Mouse (Mus musculus) brain, embryonic 14.5 days (tissue): ENCODE measurements around the gene Gtpbp3.

Experiments used
- CTCF ChIP-seq: fragments of 200-500 bp; IDR thresholded peaks from 2 replicates; pipeline ENCODE4 v1.5.1; 2012; ENCODE audit warnings: inconsistent platforms, mild to moderate bottlenecking, moderate library complexity, borderline replicate concordance; ENCODE audit not compliant: insufficient read depth, insufficient read length; ENCODE audit errors: extremely low read depth
- POLR2A ChIP-seq: fragments of 200-500 bp; IDR thresholded peaks from 2 replicates; pipeline ENCODE4 v1.6.1; 2012; ENCODE audit warnings: mild to moderate bottlenecking, inconsistent platforms, borderline replicate concordance; ENCODE audit not compliant: poor library complexity, insufficient read depth, insufficient read length, severe bottlenecking; ENCODE audit errors: extremely low read depth

DNA sequence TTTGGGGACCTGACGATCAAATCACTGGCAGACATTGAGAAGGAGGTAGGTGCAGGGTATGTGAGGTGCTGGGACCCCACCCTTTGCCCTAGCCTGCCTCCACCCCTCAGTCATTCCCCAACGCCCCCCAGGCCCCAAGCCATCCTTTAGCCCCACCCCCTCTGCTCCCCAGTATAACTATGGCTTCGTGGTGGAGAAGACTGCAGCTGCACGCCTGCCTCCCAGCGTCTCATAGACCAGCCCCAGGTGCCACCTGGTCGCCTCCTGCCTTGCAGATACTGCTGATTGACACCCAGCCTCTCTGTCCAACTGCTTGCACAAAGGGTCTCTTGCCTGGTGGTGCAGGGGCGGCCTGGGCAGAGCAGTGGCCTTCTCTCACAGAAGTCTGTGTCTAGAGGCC is 59.7 kb downstream of the Gtpbp3 start:
- TF ChIP-seq POLR2A: no peak
- no peak for TF ChIP-seq CTCF
